In the genomic region with DNA sequence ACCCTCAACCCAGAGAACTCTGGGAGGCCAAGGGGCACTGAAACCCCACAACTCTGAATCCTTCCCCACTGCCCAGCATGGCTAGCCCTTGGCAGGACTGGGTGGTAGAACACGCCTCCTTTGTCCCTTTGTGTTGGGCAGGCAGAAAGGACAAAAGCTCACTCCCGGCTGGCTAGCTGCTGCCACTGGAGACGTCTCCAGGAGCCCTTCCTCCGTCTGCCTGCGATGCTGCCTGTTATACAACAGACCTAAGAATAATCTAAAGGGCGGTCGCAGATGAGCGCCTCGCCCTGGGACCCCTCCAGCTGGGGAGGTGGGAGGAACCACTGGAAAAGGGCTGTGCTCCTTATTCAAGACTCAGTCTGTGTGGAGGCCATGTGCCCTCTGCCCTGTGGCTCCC, we compare ENCODE assay signal across 14 mouse cellular contexts. TPM values are rescaled to one million over a fixed set of nuclear protein-coding genes. Genes with fewer than 3 reads are reported as not detected.
A peak's percentile ranks its signal among the peaks of the same experiment; 100 is the strongest.
DNase-seq lines count a peak whose midpoint lies in the region; ATAC-seq lines count a peak whose summit lies in the region.
"Had no signal": no experiment of that assay in that cellular context is flagged by ENCODE, and none has a peak within 500 bp of the region (broad histone marks: within the 10 kb centered on the region; RNA-seq: fewer than 3 reads in every experiment).

No protein-coding gene starts in this region.

- H3K4me2 ChIP-seq in forebrain, embryonic 11.5 days (ENCODE audit: low read depth, low read length, severe bottlenecking) = no peak overlapping the region
- peak overlapping the region; percentile 51 for H3K4me2 ChIP-seq in hindbrain, embryonic 16.5 days (ENCODE audit: low read length)
- peak overlapping the region; percentile 27 for H3K4me2 ChIP-seq in neural tube, embryonic 13.5 days
- H3K4me2 ChIP-seq: liver, embryonic 12.5 days had no signal

- ATAC-seq in forebrain, embryonic 11.5 days (replicated peaks; ENCODE audit: low FRiP score) = peak; percentile 55; the same call in 1 of the 2 replicates
- peak; percentile 35; the same call in 1 of the 2 replicates for ATAC-seq in hindbrain, embryonic 16.5 days
- ATAC-seq in neural tube, embryonic 13.5 days (ENCODE audit: low read depth) = 0 out of 2 replicates have a peak, but pooled peaks have one; percentile 13
- no peak for ATAC-seq in erythroblast, adult 5-6 weeks (replicated peaks; ENCODE audit: low FRiP score, poor library complexity, severe bottlenecking)
- ATAC-seq: liver, embryonic 12.5 days had no signal

- no peak overlapping the region for H3K27ac ChIP-seq in forebrain, embryonic 11.5 days (ENCODE audit: low read depth, low read length)
- H3K27ac ChIP-seq in hindbrain, embryonic 16.5 days (ENCODE audit: low read depth, low read length) = no peak overlapping the region; the same call in 1 of the 2 replicates
- peak overlapping the region; percentile 7; the same call in 1 of the 2 replicates for H3K27ac ChIP-seq in neural tube, embryonic 13.5 days (replicated peaks)
- H3K27ac ChIP-seq: liver, embryonic 12.5 days; macrophage had no signal

- peaks cover 42% of the 10 kb centered on the region for H3K27me3 ChIP-seq in forebrain, embryonic 11.5 days (ENCODE audit: control insufficient read depth, insufficient read depth, low read length)
- peaks cover 15% of the 10 kb centered on the region for H3K27me3 ChIP-seq in hindbrain, embryonic 16.5 days (replicated peaks; ENCODE audit: control insufficient read depth, insufficient read depth, low read length)
- H3K27me3 ChIP-seq in neural tube, embryonic 13.5 days = peaks cover 46% of the 10 kb centered on the region

- peak; percentile 46 to 65 for DNase-seq in left cerebral cortex, adult 18-20 months (ENCODE audit: low spot score in 2 of 2)
- no peak for DNase-seq in left cerebral cortex, postnatal 10 days (ENCODE audit: extremely low spot score in 1 of 2, low spot score in 2 of 2)
- no peak for DNase-seq in forebrain, embryonic 11.5 days (ENCODE audit: low spot score)
- DNase-seq in heart, postnatal 14 days = no peak
- DNase-seq in yolk sac, embryonic 10.5 days (ENCODE audit: low spot score) = no peak
- DNase-seq: adrenal gland, adult 2 months; gastrocnemius, postnatal 10 days; kidney, adult 8-10 months had no signal

- peaks cover 13% of the 10 kb centered on the region; the same call in 1 of the 2 replicates for H3K4me1 ChIP-seq in forebrain, embryonic 11.5 days (replicated peaks; ENCODE audit: control insufficient read depth, insufficient read depth, low read length)
- peaks cover 32% of the 10 kb centered on the region for H3K4me1 ChIP-seq in hindbrain, embryonic 16.5 days (ENCODE audit: control insufficient read depth, insufficient read depth, low read depth, low read length)
- H3K4me1 ChIP-seq in neural tube, embryonic 13.5 days (replicated peaks) = peaks cover 36% of the 10 kb centered on the region
- H3K4me1 ChIP-seq: liver, embryonic 12.5 days had no signal

- no peaks in the 10 kb centered on the region for H3K36me3 ChIP-seq in forebrain, embryonic 11.5 days (ENCODE audit: control insufficient read depth, insufficient read depth, low read length)
- no peaks in the 10 kb centered on the region for H3K36me3 ChIP-seq in hindbrain, embryonic 16.5 days (ENCODE audit: control insufficient read depth, insufficient read depth, low read length)
- H3K36me3 ChIP-seq in neural tube, embryonic 13.5 days = no peaks in the 10 kb centered on the region
- H3K36me3 ChIP-seq: liver, embryonic 12.5 days had no signal

- WGBS in forebrain, embryonic 11.5 days = 11% methylated on average over 9 of the region's 9 CpGs
- 4% methylated on average over 9 of the region's 9 CpGs for WGBS in hindbrain, embryonic 16.5 days
- WGBS in neural tube, embryonic 13.5 days = 12% methylated on average over 9 of the region's 9 CpGs

- no peak overlapping the region for H3K4me3 ChIP-seq in forebrain, embryonic 11.5 days (ENCODE audit: low read depth, low read length)
- peak overlapping the region; percentile 22 for H3K4me3 ChIP-seq in hindbrain, embryonic 16.5 days (ENCODE audit: low read length)
- H3K4me3 ChIP-seq in neural tube, embryonic 13.5 days = 0 out of 2 replicates have a peak overlapping the region, but pooled peaks have one; percentile 5
- H3K4me3 ChIP-seq: liver, embryonic 12.5 days had no signal

- intact Hi-C loops in left cerebral cortex, postnatal 10 days (cut with DNase I) = no loop called here
- intact Hi-C loops in heart, postnatal 14 days (cut with DNase I) = loop anchor here (5.0 kb wide), 1 partner anchor 43 kb away; no protein-coding TSS in a partner anchor

- H3K9ac ChIP-seq in forebrain, embryonic 11.5 days (ENCODE audit: low read length) = peak overlapping the region; percentile 20; the same call in 1 of the 2 replicates
- H3K9ac ChIP-seq in hindbrain, embryonic 16.5 days (ENCODE audit: low read depth, low read length) = peak overlapping the region; percentile 58
- peak overlapping the region; percentile 41 for H3K9ac ChIP-seq in neural tube, embryonic 13.5 days
- H3K9ac ChIP-seq: liver, embryonic 12.5 days had no signal

- H3K9me3 ChIP-seq in forebrain, embryonic 11.5 days (ENCODE audit: control insufficient read depth, low read length) = no peaks in the 10 kb centered on the region
- H3K9me3 ChIP-seq in hindbrain, embryonic 16.5 days (ENCODE audit: control insufficient read depth, low read length) = no peaks in the 10 kb centered on the region
- H3K9me3 ChIP-seq in neural tube, embryonic 13.5 days = no peaks in the 10 kb centered on the region
- H3K9me3 ChIP-seq: liver, embryonic 12.5 days had no signal

RNA-seq across cellular contexts. Expression of gene Plch2, which starts 16.4 kb away (rescaled TPM):
- 10 to 100 TPM; 69.2 to 88.5 TPM for total RNA-seq in left cerebral cortex, adult 18-20 months (2021)
- total RNA-seq in left cerebral cortex, postnatal 10 days (2021) = 10 to 100 TPM; 33.3 to 41.2 TPM
- polyA plus RNA-seq in forebrain, embryonic 11.5 days (2014; fragmentation: Nextera tagmentation; extraction: Ambion mirVana) = 2.4 and 3.1 TPM in 2 replicates
- polyA plus RNA-seq in hindbrain, embryonic 16.5 days (2015; fragmentation: Nextera tagmentation; extraction: Ambion mirVana) = 17.0 and 19.5 TPM in 2 replicates
- 6.1 and 6.2 TPM in 2 replicates for polyA plus RNA-seq in neural tube, embryonic 13.5 days (2015; fragmentation: Nextera tagmentation; extraction: Ambion mirVana)
- total RNA-seq in heart, postnatal 14 days (2021) = under 1 TPM in 1 of 2 experiments, not detected in 1; 0.17 TPM
- not detected in 2 replicates for total RNA-seq in erythroblast, adult 5-6 weeks (2015; ENCODE audit: low replicate concordance)
- not detected in 2 replicates for total RNA-seq in erythroblast, adult 5-6 weeks (2017; ENCODE audit: low replicate concordance)
- total RNA-seq: neutrophil, adult 5-6 weeks had no signal
- polyA plus RNA-seq: macrophage had no signal

RNA-seq across cellular contexts. Expression of gene Pex10, which starts 26.6 kb away (rescaled TPM):
- 10 to 100 TPM; 18.5 to 19.2 TPM for total RNA-seq in left cerebral cortex, adult 18-20 months (2021)
- total RNA-seq in left cerebral cortex, postnatal 10 days (2021) = 10 to 100 TPM; 18.0 to 19.3 TPM
- 7.2 and 9.7 TPM in 2 replicates for polyA plus RNA-seq in forebrain, embryonic 11.5 days (2014; fragmentation: Nextera tagmentation; extraction: Ambion mirVana)
- 20.6 and 21.1 TPM in 2 replicates for polyA plus RNA-seq in hindbrain, embryonic 16.5 days (2015; fragmentation: Nextera tagmentation; extraction: Ambion mirVana)
- polyA plus RNA-seq in neural tube, embryonic 13.5 days (2015; fragmentation: Nextera tagmentation; extraction: Ambion mirVana) = 15.9 and 17.8 TPM in 2 replicates
- total RNA-seq in heart, postnatal 14 days (2021) = 10 to 100 TPM; 18.3 to 19.6 TPM
- 0.42 and 2.7 TPM in 2 replicates for total RNA-seq in erythroblast, adult 5-6 weeks (2015; ENCODE audit: low replicate concordance)
- total RNA-seq in erythroblast, adult 5-6 weeks (2017; ENCODE audit: low replicate concordance) = 0.42 and 3.6 TPM in 2 replicates

RNA-seq across cellular contexts. Expression of gene Rer1, which starts 46.0 kb away (rescaled TPM):
- total RNA-seq in left cerebral cortex, adult 18-20 months (2021) = 10 to 100 TPM; 64.6 to 64.7 TPM
- total RNA-seq in left cerebral cortex, postnatal 10 days (2021) = 10 to 100 TPM; 68.8 to 71.0 TPM
- polyA plus RNA-seq in forebrain, embryonic 11.5 days (2014; fragmentation: Nextera tagmentation; extraction: Ambion mirVana) = 130 and 137 TPM in 2 replicates
- polyA plus RNA-seq in hindbrain, embryonic 16.5 days (2015; fragmentation: Nextera tagmentation; extraction: Ambion mirVana) = 125 and 131 TPM in 2 replicates
- polyA plus RNA-seq in neural tube, embryonic 13.5 days (2015; fragmentation: Nextera tagmentation; extraction: Ambion mirVana) = 136 and 141 TPM in 2 replicates
- total RNA-seq in heart, postnatal 14 days (2021) = 10 to 100 TPM; 66.6 to 67.8 TPM
- 27.1 and 49.3 TPM in 2 replicates for total RNA-seq in erythroblast, adult 5-6 weeks (2015; ENCODE audit: low replicate concordance)
- total RNA-seq in erythroblast, adult 5-6 weeks (2017; ENCODE audit: low replicate concordance) = 34.8 and 36.0 TPM in 2 replicates

RNA-seq across cellular contexts. Expression of gene Morn1, which starts 46.2 kb away (rescaled TPM):
- total RNA-seq in left cerebral cortex, adult 18-20 months (2021) = 10 to 100 TPM in 1 of 2 experiments, 1 to 10 TPM in 1; 9.0 to 10.4 TPM
- 10 to 100 TPM; 16.0 to 16.3 TPM for total RNA-seq in left cerebral cortex, postnatal 10 days (2021)
- 4.8 TPM in 2 replicates for polyA plus RNA-seq in forebrain, embryonic 11.5 days (2014; fragmentation: Nextera tagmentation; extraction: Ambion mirVana)
- 7.5 and 9.5 TPM in 2 replicates for polyA plus RNA-seq in hindbrain, embryonic 16.5 days (2015; fragmentation: Nextera tagmentation; extraction: Ambion mirVana)
- polyA plus RNA-seq in neural tube, embryonic 13.5 days (2015; fragmentation: Nextera tagmentation; extraction: Ambion mirVana) = 5.6 and 5.7 TPM in 2 replicates
- 1 to 10 TPM; 1.4 to 3.8 TPM for total RNA-seq in heart, postnatal 14 days (2021)
- 2.9 TPM in 1 of 2 replicates, not detected in the other for total RNA-seq in erythroblast, adult 5-6 weeks (2015; ENCODE audit: low replicate concordance)
- 0.28 TPM in 1 of 2 replicates, not detected in the other for total RNA-seq in erythroblast, adult 5-6 weeks (2017; ENCODE audit: low replicate concordance)

Comparison
In these comparisons a context has a peak if more than half of its experiments do, and no peak if none do; other contexts are left out.
1. DNase-seq: peak in left cerebral cortex, adult 18-20 months (2 of 2); none in left cerebral cortex, postnatal 10 days (0 of 2), forebrain, embryonic 11.5 days (single experiment), heart, postnatal 14 days (0 of 2) and yolk sac, embryonic 10.5 days (single experiment).
2. RNA of gene Plch2, which starts 16.4 kb away (total RNA-seq): 69.2 to 88.5 TPM in left cerebral cortex, adult 18-20 months and 33.3 to 41.2 TPM in left cerebral cortex, postnatal 10 days; 0.17 TPM in heart, postnatal 14 days and not detected in erythroblast, adult 5-6 weeks; every median in the first group is over 10 times any median in the second.
3. RNA of gene Pex10, which starts 26.6 kb away (total RNA-seq): 18.3 to 19.6 TPM in heart, postnatal 14 days, 18.0 to 19.3 TPM in left cerebral cortex, postnatal 10 days and 18.5 to 19.2 TPM in left cerebral cortex, adult 18-20 months; 0.42 to 3.6 TPM in erythroblast, adult 5-6 weeks; every median in the first group is over 4 times any median in the second.
4. Peak in every context shown above with its lines, with median percentiles within 50 percentile points of each other: H3K9ac ChIP-seq.